Mouse (Mus musculus): ENCODE measurements at regions not wholly inside any gene's neighbourhood (a gene's known extent, or its start where the extent isn't known, plus 50 kb on each side); places are given as distances from the start of the nearest gene placed in this dataset.

DNA sequence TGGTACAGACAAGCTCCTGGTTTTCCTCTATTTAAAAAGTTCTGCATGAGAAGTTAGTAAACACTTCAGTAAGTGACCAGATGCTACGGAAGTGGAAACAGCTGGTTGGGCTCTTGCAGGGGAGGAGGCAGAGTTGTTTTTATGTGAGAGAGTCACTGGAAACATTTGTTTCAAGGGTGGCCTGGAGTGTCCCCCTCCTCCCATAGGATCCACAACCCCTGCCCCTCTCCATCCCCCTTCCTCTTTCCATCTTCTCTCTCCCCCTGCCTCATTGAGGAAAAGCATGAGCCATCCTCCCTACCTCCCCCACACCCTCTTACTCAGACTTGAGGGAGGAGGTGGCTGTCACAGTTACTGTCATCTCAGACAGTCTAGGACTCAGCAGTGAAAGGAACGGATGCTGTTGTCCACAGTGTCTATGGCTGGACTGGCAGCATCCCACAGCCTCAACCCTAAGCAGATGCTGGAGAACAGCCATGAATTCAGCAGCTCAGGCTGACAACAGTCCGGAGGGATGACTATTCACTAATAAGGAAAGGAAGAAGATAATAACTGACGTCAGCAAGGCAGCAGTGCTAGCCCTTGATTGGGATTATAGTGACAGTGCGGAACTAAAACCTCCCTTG, 93.9 kb downstream of the Iyd start:
- no peak for TF ChIP-seq MAFK (IDR thresholded peaks at IDR 0.05; ENCODE audit: insufficient read depth, low read depth, low read length)
- no peak for TF ChIP-seq HCFC1 (IDR thresholded peaks at IDR 0.05; ENCODE audit: borderline replicate concordance, insufficient read depth, low read length)
